Mouse (Mus musculus) liver, embryonic 11.5 days (tissue): ENCODE data around the gene Dusp15. TPM values are rescaled to one million over a fixed set of nuclear protein-coding genes. Genes with fewer than 3 reads are reported as not detected.

ENCODE experiments used
- ATAC-seq: fragments of 200-750 bp; cut with Nextera tagmentation; replicated peaks from 2 replicates; pipeline ENCODE4 v1.8.0; 2017; ENCODE audit warnings: moderate number of reproducible peaks, mild to moderate bottlenecking, moderate TSS enrichment, moderate library complexity; ENCODE audit not compliant: low FRiP score
- DNase-seq: peaks from one replicate; pipeline ENCODE4 v3.0.0-alpha.2; 2017; ENCODE audit warnings: low spot score
- H3K27ac ChIP-seq: fragments of 300-500 bp; sonication (generic); 2 replicates; pipeline ENCODE4 v1.5.1; 2014; ENCODE audit warnings: mild to moderate bottlenecking, low read depth, low read length, control low read depth
- H3K27me3 ChIP-seq: fragments of 300-500 bp; sonication (generic); replicated peaks from 2 replicates; pipeline ENCODE4 v1.6.1; 2014; ENCODE audit warnings: low read length, mixed read lengths; ENCODE audit not compliant: control insufficient read depth, insufficient read depth
- H3K36me3 ChIP-seq: fragments of 300-500 bp; sonication (generic); 2 replicates; pipeline ENCODE4 v1.6.1; 2014; ENCODE audit warnings: mild to moderate bottlenecking, low read length, moderate library complexity, mixed read lengths; ENCODE audit not compliant: control insufficient read depth, insufficient read depth
- H3K4me1 ChIP-seq: fragments of 300-500 bp; sonication (generic); replicated peaks from 2 replicates; pipeline ENCODE4 v1.6.1; 2014; ENCODE audit warnings: low read length, mixed read lengths; ENCODE audit not compliant: control insufficient read depth, insufficient read depth
- H3K4me2 ChIP-seq: fragments of 300-500 bp; sonication (generic); 2 replicates; pipeline ENCODE4 v1.6.1; 2014; ENCODE audit warnings: mild to moderate bottlenecking, control low read depth, moderate library complexity
- H3K4me3 ChIP-seq: fragments of 300-500 bp; sonication (generic); 2 replicates; pipeline ENCODE4 v1.5.1; 2014; ENCODE audit warnings: low read depth, low read length, control low read depth
- H3K9ac ChIP-seq: fragments of 300-500 bp; sonication (generic); 2 replicates; pipeline ENCODE4 v1.6.1; 2014; ENCODE audit warnings: low read depth, low read length, control low read depth
- H3K9me3 ChIP-seq: fragments of 300-500 bp; sonication (generic); 2 replicates; pipeline ENCODE4 v1.6.1; 2016; ENCODE audit warnings: low read length, inconsistent platforms, mixed read lengths; ENCODE audit not compliant: control insufficient read depth
- WGBS: fragments of 180-500 bp; shearing (Covaris S2); extraction: QIAGEN DNeasy Blood & Tissue Kit; methylation state at CpG from one replicate; pipeline ENCODE4 v1.1.7; 2014; 5-methylcytosine and 5-hydroxymethylcytosine counted together
- polyA plus RNA-seq: library from polyadenylated mRNA; unstranded; fragments of >200 nt; fragmentation: Nextera tagmentation; extraction: Ambion mirVana; gene quantifications from 2 replicates; pipeline ENCODE4 v1.2.1, GENCODE M21; 2014

Dusp15 gene
- polyA plus RNA-seq, 1 experiment from 2014 or later: not detected

DNA sequence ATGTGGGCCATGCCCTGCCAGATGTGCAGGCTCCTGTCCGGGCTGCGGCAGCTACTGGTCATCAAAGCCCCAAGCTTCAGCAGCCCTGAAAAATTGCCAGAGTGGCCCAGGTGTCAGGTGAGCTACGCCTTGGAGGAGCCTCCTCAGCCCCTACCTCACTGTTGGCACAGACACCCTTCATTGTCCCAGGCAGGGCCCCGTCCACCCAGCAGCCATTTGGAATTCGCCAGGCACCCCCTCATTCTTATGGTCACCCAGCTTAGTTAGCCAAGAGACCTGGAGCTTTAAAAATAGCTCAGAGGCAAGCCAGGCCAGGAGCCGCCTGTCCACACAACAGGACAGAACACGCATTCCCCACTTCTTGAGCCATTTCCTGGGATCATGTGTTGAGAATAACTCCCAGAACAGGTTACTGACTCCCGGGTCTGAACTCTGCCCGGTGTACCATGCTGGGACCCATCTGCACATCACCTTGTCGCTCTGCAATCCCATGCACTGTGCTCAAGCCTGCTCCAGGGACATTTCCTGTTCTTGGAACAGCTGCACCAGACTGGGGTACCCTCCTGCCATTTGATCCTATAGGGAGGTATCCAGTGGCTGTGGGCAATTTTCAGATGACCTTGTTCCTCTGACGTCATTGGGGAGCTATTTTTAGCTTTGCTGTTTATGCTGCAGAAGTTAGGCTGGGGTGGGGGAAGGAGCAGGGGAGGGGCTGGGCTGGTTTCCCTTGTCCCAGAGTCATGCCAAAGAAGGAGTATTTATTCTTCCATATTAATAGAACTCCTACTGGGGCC lies 46.3 kb downstream of the Dusp15 start:
- Histone ChIP-seq H3K9ac (no peak overlapping the region), H3K36me3 (no peaks in the 10 kb centered on the region), H3K27ac (no peak overlapping the region), H3K9me3 (no peaks in the 10 kb centered on the region), H3K4me3 (no peak overlapping the region), H3K4me2 (no peak overlapping the region), H3K27me3 (no peaks in the 10 kb centered on the region; the same call in 1 of the 2 replicates), H3K4me1 (peaks cover 5% of the 10 kb centered on the region; the same call in 1 of the 2 replicates)
- WGBS: 57% methylated on average over 11 of the region's 11 CpGs
- ATAC-seq (no peak), DNase-seq (no peak)

- ATAC-seq: no peak
- H3K4me1 ChIP-seq: peaks cover 5% of the 10 kb centered on the region; the same call in 1 of the 2 replicates
These were observed 47.3 kb downstream of the Dusp15 start for GRCm38 (mm10) chr2:152904127-152904643.

GRCm38 (mm10) chr2:152903586-152903985 lies 47.9 kb downstream of the Dusp15 start:
- Histone ChIP-seq H3K27ac (no peak overlapping the region), H3K4me2 (no peak overlapping the region), H3K36me3 (no peaks in the 10 kb centered on the region), H3K4me1 (peaks cover 5% of the 10 kb centered on the region; the same call in 1 of the 2 replicates), H3K4me3 (no peak overlapping the region), H3K9me3 (no peaks in the 10 kb centered on the region), H3K27me3 (no peaks in the 10 kb centered on the region), H3K9ac (no peak overlapping the region)
- 70% methylated on average over 4 of the region's 4 CpGs for whole genome bisulfite sequencing
- DNase-seq (no peak), ATAC-seq (no peak)

More at GRCm38 (mm10) chr2:152904127-152904643, 47.3 kb downstream of the Dusp15 start:
- no peaks in the 10 kb centered on the region for H3K27me3 ChIP-seq
- H3K4me3 ChIP-seq: no peak overlapping the region
- no peak for DNase-seq
- H3K4me2 ChIP-seq: no peak overlapping the region
- WGBS: 37% methylated on average over 5 of the region's 5 CpGs
- H3K36me3 ChIP-seq: no peaks in the 10 kb centered on the region
- H3K27ac ChIP-seq: no peak overlapping the region
- H3K9me3 ChIP-seq: no peaks in the 10 kb centered on the region
- no peak overlapping the region for H3K9ac ChIP-seq

DNA sequence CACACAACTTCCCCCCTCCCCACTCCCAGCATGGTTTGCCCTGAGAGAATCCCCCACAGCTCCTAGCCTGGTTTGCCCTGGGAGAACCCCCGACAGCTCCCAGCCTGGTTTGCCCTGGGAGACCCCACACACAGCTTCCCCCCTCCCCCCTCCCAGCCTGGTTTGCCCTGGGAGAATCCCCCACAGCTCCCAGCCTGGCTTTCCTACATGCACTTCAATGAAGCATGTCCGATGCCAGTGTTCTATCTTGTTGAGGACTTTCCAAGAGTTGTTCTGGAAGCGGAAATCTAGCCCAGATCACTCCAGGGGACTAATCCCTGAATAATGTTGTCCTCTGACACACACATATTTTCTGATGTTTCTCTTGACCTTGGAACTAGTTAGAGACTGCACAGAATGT lies 48.8 kb downstream of the Dusp15 start:
- no peak for DNase-seq
- no peaks in the 10 kb centered on the region for H3K27me3 ChIP-seq
- H3K36me3 ChIP-seq: no peaks in the 10 kb centered on the region
- WGBS: 60% methylated on average over 3 of the region's 3 CpGs
- no peak overlapping the region for H3K27ac ChIP-seq
- no peak overlapping the region for H3K4me3 ChIP-seq
- no peak overlapping the region for H3K9ac ChIP-seq
- H3K9me3 ChIP-seq: no peaks in the 10 kb centered on the region
- ATAC-seq: no peak
- peaks cover 5% of the 10 kb centered on the region; the same call in 1 of the 2 replicates for H3K4me1 ChIP-seq
- H3K4me2 ChIP-seq: no peak overlapping the region

GRCm38 (mm10) chr2:152901296-152901695 lies 50.2 kb downstream of the Dusp15 start:
- no peak overlapping the region for H3K4me2 ChIP-seq
- no peak overlapping the region for H3K9ac ChIP-seq
- no peak overlapping the region for H3K4me3 ChIP-seq
- no peaks in the 10 kb centered on the region for H3K36me3 ChIP-seq
- H3K9me3 ChIP-seq: no peaks in the 10 kb centered on the region
- peaks cover 5% of the 10 kb centered on the region; the same call in 1 of the 2 replicates for H3K4me1 ChIP-seq
- H3K27me3 ChIP-seq: no peaks in the 10 kb centered on the region
- no peak overlapping the region for H3K27ac ChIP-seq
- ATAC-seq (no peak), DNase-seq (no peak)
- 89% methylated on average over 15 of the region's 15 CpGs for WGBS

GRCm38 (mm10) chr2:152899011-152899410 lies 52.5 kb downstream of the Dusp15 start:
- Histone ChIP-seq H3K36me3 (peaks cover 10% of the 10 kb centered on the region; the same call in 1 of the 2 replicates), H3K27ac (no peak overlapping the region), H3K4me2 (no peak overlapping the region), H3K9ac (no peak overlapping the region), H3K4me1 (no peaks in the 10 kb centered on the region), H3K9me3 (no peaks in the 10 kb centered on the region), H3K27me3 (no peaks in the 10 kb centered on the region), H3K4me3 (no peak overlapping the region)
- 75% methylated on average over 6 of the region's 6 CpGs for WGBS
- ATAC-seq (no peak), DNase-seq (no peak)

DNA sequence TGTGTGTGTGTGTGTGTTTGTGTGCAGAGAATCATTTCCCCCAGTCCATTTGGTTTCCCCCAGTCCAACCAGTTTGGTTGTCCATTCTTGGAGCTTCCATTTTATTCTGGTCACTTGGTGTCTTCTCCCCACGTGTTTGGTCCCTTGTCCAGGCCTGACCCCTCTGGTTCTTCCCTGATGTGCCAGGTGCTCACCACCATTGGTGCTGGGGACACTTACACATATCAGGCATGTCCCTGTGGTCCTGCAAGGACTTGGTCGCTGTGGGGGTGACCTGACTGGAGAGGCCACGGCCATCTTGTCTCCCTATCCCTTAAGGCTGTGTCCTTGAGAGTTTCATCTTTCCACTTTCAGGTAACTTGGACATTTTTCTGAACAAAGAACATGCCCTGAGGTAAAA lies 54.6 kb downstream of the Dusp15 start:
- H3K27ac ChIP-seq: no peak overlapping the region
- no peak overlapping the region for H3K4me2 ChIP-seq
- 79% methylated on average over 3 of the region's 3 CpGs for WGBS
- no peaks in the 10 kb centered on the region for H3K4me1 ChIP-seq
- no peak overlapping the region for H3K9ac ChIP-seq
- peaks cover 30% of the 10 kb centered on the region for H3K36me3 ChIP-seq
- H3K4me3 ChIP-seq: no peak overlapping the region
- no peaks in the 10 kb centered on the region for H3K27me3 ChIP-seq
- ATAC-seq: no peak
- H3K9me3 ChIP-seq: no peaks in the 10 kb centered on the region
- no peak for DNase-seq

DNA sequence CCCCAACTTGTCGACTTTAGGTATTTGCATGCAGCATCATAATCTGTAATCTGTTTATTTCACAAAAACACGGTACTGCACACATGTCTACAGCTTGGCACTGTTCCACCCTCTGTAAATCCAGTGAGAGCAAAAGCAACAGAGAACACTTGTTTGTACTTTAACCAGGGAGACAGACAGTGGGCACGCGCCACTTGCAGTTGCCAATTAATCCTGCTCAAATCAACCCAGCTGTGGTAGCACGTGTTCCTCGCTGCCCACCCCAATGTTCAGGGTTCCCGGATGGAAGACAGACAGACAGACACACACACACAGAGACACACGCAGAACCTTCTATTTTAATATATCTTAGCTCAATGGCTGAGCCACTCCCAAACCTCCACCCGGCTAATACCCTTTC lies 55.7 kb downstream of the Dusp15 start:
- Histone ChIP-seq H3K9me3 (no peaks in the 10 kb centered on the region), H3K4me2 (no peak overlapping the region), H3K27ac (no peak overlapping the region), H3K4me1 (no peaks in the 10 kb centered on the region), H3K36me3 (peaks cover 37% of the 10 kb centered on the region), H3K4me3 (no peak overlapping the region), H3K27me3 (no peaks in the 10 kb centered on the region), H3K9ac (no peak overlapping the region)
- DNase-seq: no peak
- ATAC-seq: no peak
- 93% methylated on average over 9 of the region's 9 CpGs for WGBS
